In genomic region chr2:144774636-144775160, GRCm38 (mm10) we compare ENCODE assay signal across 25 mouse cellular contexts. TPM values are rescaled to one million over a fixed set of nuclear protein-coding genes. Genes with fewer than 3 reads are reported as not detected.
DNase-seq lines count a peak whose midpoint lies in the region; ATAC-seq and TF ChIP-seq lines count a peak whose summit lies in the region.
"Had no signal": no experiment of that assay in that cellular context is flagged by ENCODE, and none has a peak within 500 bp of the region (broad histone marks: within the 10 kb centered on the region; RNA-seq: fewer than 3 reads in every experiment).

No protein-coding gene starts in this region.

- no peaks in the 10 kb centered on the region for H3K36me3 ChIP-seq in lung, postnatal 0 days (ENCODE audit: insufficient read depth, low read length)
- no peaks in the 10 kb centered on the region for H3K36me3 ChIP-seq in small intestine, adult 2 months (ENCODE audit: control insufficient read depth, insufficient read depth, low read length)
- H3K36me3 ChIP-seq in midbrain, embryonic 14.5 days (ENCODE audit: control insufficient read depth, insufficient read depth, low read length): no peaks in the 10 kb centered on the region
- H3K36me3 ChIP-seq: heart, embryonic 13.5 days; limb, embryonic 12.5 days; liver, embryonic 15.5 days; neural tube, embryonic 15.5 days; stomach, embryonic 15.5 days had no signal

- 47% methylated on average over 8 of the region's 8 CpGs for WGBS in lung, postnatal 0 days
- 68% methylated on average over 8 of the region's 8 CpGs for WGBS in small intestine, adult 2 months
- 87% methylated on average over 8 of the region's 8 CpGs for WGBS in midbrain, embryonic 14.5 days

- no peak for TF ChIP-seq CTCF in lung, postnatal 0 days (IDR thresholded peaks at IDR 0.05)
- no peak for TF ChIP-seq CTCF in small intestine, adult 2 months (IDR thresholded peaks at IDR 0.05; ENCODE audit: extremely low read depth, insufficient read length, insufficient replicate concordance, low read depth, low read length)

- TF ChIP-seq EP300 in lung, postnatal 0 days (IDR thresholded peaks at IDR 0.05): no peak

- H3K27me3 ChIP-seq in lung, postnatal 0 days (replicated peaks; ENCODE audit: insufficient read depth, low read length): no peaks in the 10 kb centered on the region
- no peaks in the 10 kb centered on the region for H3K27me3 ChIP-seq in small intestine, adult 2 months (ENCODE audit: control insufficient read depth, insufficient read depth, low read length)
- H3K27me3 ChIP-seq in midbrain, embryonic 14.5 days (ENCODE audit: control insufficient read depth, insufficient read depth, low read length): no peaks in the 10 kb centered on the region
- H3K27me3 ChIP-seq: heart, embryonic 13.5 days; limb, embryonic 12.5 days; liver, embryonic 15.5 days; neural tube, embryonic 15.5 days; stomach, embryonic 15.5 days had no signal

- no peak overlapping the region for H3K9ac ChIP-seq in lung, postnatal 0 days (replicated peaks; ENCODE audit: low read depth)
- H3K9ac ChIP-seq in midbrain, embryonic 14.5 days (replicated peaks; ENCODE audit: low read length): no peak overlapping the region
- H3K9ac ChIP-seq: forebrain, postnatal 0 days; heart, embryonic 13.5 days; hindbrain, embryonic 14.5 days; limb, embryonic 12.5 days; liver, embryonic 15.5 days; neural tube, embryonic 15.5 days; stomach, embryonic 15.5 days had no signal

- TF ChIP-seq POLR2A in small intestine, adult 2 months (IDR thresholded peaks at IDR 0.05; ENCODE audit: low read depth, low read length): no peak

- H3K4me3 ChIP-seq in lung, postnatal 0 days (ENCODE audit: low read depth, low read length): no peak overlapping the region
- H3K4me3 ChIP-seq in small intestine, adult 2 months (ENCODE audit: low read depth, low read length): no peak overlapping the region
- H3K4me3 ChIP-seq in midbrain, embryonic 14.5 days (replicated peaks; ENCODE audit: low read depth, low read length): no peak overlapping the region
- H3K4me3 ChIP-seq: heart, embryonic 13.5 days; layer of hippocampus, adult 2 months; limb, embryonic 12.5 days; liver, embryonic 15.5 days; neural tube, embryonic 15.5 days; stomach, embryonic 15.5 days had no signal

- DNase-seq in heart, adult 11 months: peak; percentile 93
- DNase-seq in heart, postnatal 25 days (ENCODE audit: low spot score): no peak
- peak; percentile 47 for DNase-seq in lung, postnatal 0 days (ENCODE audit: low spot score)
- DNase-seq in lung, postnatal 10 days: no peak
- DNase-seq in gastrocnemius, postnatal 25 days: peak; percentile 27
- no peak for DNase-seq in embryo, embryonic 10 days (ENCODE audit: low spot score)
- DNase-seq in midbrain, embryonic 14.5 days: no peak
- DNase-seq: adrenal gland, postnatal 14 days; B cell, adult 2 months; cerebellum, adult 9-11 months; forebrain, postnatal 0 days; spleen, adult 18-20 months; thymus, postnatal 14 days had no signal

- peak; percentile 48 for ATAC-seq in lung, postnatal 0 days
- no peak for ATAC-seq in midbrain, embryonic 14.5 days (ENCODE audit: low FRiP score, low TSS enrichment)
- ATAC-seq: forebrain, postnatal 0 days; intestine, embryonic 16.5 days had no signal

- intact Hi-C loops in heart, postnatal 25 days (cut with DNase I): no loop called here

- H3K27ac ChIP-seq in lung, postnatal 0 days (ENCODE audit: low read length): no peak overlapping the region
- H3K27ac ChIP-seq in small intestine, adult 2 months (ENCODE audit: insufficient read depth, low read depth, low read length): 0 out of 2 replicates have a peak overlapping the region, but pooled peaks have one; percentile 22
- H3K27ac ChIP-seq in midbrain, embryonic 14.5 days (replicated peaks; ENCODE audit: low read depth, low read length): no peak overlapping the region
- H3K27ac ChIP-seq: heart, embryonic 13.5 days; hindbrain, embryonic 14.5 days; kidney, postnatal 0 days; layer of hippocampus, adult 2 months; limb, embryonic 12.5 days; liver, embryonic 15.5 days; neural tube, embryonic 15.5 days; stomach, embryonic 15.5 days had no signal

- H3K4me2 ChIP-seq in lung, postnatal 0 days (replicated peaks; ENCODE audit: low read depth, low read length): no peak overlapping the region
- H3K4me2 ChIP-seq in midbrain, embryonic 14.5 days (ENCODE audit: low read length): no peak overlapping the region
- H3K4me2 ChIP-seq: heart, embryonic 13.5 days; hindbrain, embryonic 14.5 days; limb, embryonic 12.5 days; liver, embryonic 15.5 days; neural tube, embryonic 15.5 days; stomach, embryonic 15.5 days had no signal

- H3K4me1 ChIP-seq in lung, postnatal 0 days (ENCODE audit: insufficient read depth, low read depth, low read length): no peaks in the 10 kb centered on the region
- H3K4me1 ChIP-seq in small intestine, adult 2 months (ENCODE audit: control insufficient read depth, insufficient read depth, insufficient read length, low read length): no peaks in the 10 kb centered on the region
- no peaks in the 10 kb centered on the region for H3K4me1 ChIP-seq in midbrain, embryonic 14.5 days (ENCODE audit: control insufficient read depth, insufficient read depth, low read length)
- H3K4me1 ChIP-seq: limb, embryonic 12.5 days; liver, embryonic 15.5 days; neural tube, embryonic 15.5 days had no signal

- no peaks in the 10 kb centered on the region for H3K9me3 ChIP-seq in lung, postnatal 0 days (ENCODE audit: low read length)
- H3K9me3 ChIP-seq in midbrain, embryonic 14.5 days (ENCODE audit: control insufficient read depth, low read length): no peaks in the 10 kb centered on the region
- H3K9me3 ChIP-seq: heart, embryonic 13.5 days; limb, embryonic 12.5 days; liver, embryonic 15.5 days; neural tube, embryonic 15.5 days; stomach, embryonic 15.5 days had no signal

RNA-seq across cellular contexts. Expression of gene Scp2d1, which starts 48.8 kb away (rescaled TPM):
- total RNA-seq in heart, postnatal 25 days (2021): not detected
- not detected in 2 replicates for polyA plus RNA-seq in lung, postnatal 0 days (2015; fragmentation: Nextera tagmentation; extraction: Ambion mirVana)
- not detected for total RNA-seq in gastrocnemius, postnatal 25 days (2021)
- not detected in 2 replicates for polyA plus RNA-seq in small intestine, adult 2 months (2012; rRNA removed)
- not detected in 2 replicates for polyA plus RNA-seq in midbrain, embryonic 14.5 days (2014; fragmentation: Nextera tagmentation; extraction: Ambion mirVana)
- total RNA-seq: adrenal gland, postnatal 14 days; layer of hippocampus, adult 2 months; left cerebral cortex, adult 18-20 months; megakaryocyte-erythroid progenitor cell, adult 5-6 weeks had no signal
- polyA plus RNA-seq: forebrain, postnatal 0 days; heart, embryonic 13.5 days; hindbrain, embryonic 14.5 days; intestine, embryonic 16.5 days; kidney, postnatal 0 days; limb, embryonic 12.5 days; liver, embryonic 15.5 days; neural tube, embryonic 15.5 days; stomach, embryonic 15.5 days had no signal

Comparison
In these comparisons a context has a peak if more than half of its experiments do, and no peak if none do; other contexts are left out.
1. DNase-seq: peak in heart, adult 11 months (single experiment), lung, postnatal 0 days (single experiment) and gastrocnemius, postnatal 25 days (single experiment); none in heart, postnatal 25 days (single experiment), lung, postnatal 10 days (single experiment), embryo, embryonic 10 days (single experiment) and midbrain, embryonic 14.5 days (single experiment).